Mouse (Mus musculus) mouse embryonic stem cell (cell line): ENCODE results near the gene Olfr1126.
"Not testable (repeated sequence)": the region's sequence is repeated elsewhere in the genome, so short reads cannot be mapped to it uniquely, and the experiment has no call there.

Source experiments
- in situ Hi-C, 2 experiments: fragments of 300-500 bp; cut with MboI; formaldehyde crosslinking; loops; 1 replicate in 1 of 2; 3 replicates in 1 of 2; pipeline ENCODE4 v1.14.3; 2019 to 2020; ENCODE audit warnings: low sequenced_read_pairs in 2 of 2, low pct_unique_long_range_greater_than_20kb in 1 of 2, mixed read lengths in 1 of 2; ENCODE audit not compliant: unreplicated experiment in 1 of 2

Olfr1126 gene

DNA sequence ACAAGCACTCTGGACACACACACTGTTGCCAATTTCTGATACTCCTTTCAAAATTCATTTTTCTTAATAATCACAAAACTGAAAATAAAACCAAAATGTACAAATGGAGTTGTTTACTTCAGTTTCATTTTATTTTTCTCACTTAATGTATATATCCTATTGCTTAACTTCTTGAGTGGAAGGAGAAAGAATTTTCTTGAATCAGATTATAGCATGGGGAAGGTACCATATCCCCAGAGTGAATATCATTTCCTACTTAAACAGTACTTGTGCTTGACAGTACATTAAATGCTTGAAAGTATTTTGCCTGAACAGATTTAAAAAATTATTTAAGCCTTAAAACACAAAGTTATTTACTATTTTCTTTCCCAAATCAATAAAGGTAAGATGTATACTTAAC lies at the start of gene Olfr1126:
Olfr1126 (plus strand) TSS at position 301 of the 400 bp plus-strand sequence.
- in situ Hi-C loops = no loop called here

DNA sequence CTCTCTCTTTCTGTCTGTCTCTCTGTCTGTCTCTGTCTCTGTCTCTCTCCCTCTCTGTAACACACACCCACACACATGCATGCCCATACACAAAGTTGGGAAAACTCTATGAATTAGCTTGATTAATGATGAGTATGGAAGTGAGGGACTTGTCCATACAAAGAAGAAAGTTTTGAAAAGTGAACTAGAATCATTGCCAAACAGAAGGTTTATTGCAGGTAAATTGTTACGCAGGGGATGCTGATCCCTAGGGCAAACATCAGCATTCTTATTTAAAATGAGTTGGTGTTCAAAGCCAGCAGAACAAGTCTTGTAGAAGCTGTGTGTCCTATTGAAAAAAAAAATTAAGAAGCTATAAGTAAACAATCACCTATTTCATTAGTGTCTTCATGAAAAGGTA lies 37.4 kb upstream of the Olfr1126 start, which contains the start of gene Olfr1123:
Olfr1123 (plus strand) TSS at position 301 of the 400 bp plus-strand sequence.
- in situ Hi-C loops = no loop called here

DNA sequence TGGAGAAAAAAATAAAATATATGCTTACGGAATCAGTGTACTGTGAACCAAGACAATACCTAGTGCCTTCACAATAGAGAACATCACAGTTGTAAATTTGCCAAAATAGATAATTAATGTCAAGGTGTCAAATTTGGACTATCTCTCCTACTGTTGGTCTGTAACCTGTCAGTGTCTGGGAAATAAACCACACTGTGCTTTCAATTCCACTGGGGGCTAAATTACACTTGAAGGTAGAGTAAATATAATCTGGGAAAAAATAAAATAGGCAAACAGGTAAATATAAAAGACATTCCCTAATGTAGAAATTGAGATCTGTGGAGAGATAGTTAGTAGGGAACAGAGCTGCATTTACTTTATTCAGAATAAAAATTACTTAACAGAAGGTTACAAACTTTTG lies 23.8 kb upstream of the Olfr1126 start, which contains the start of gene Olfr1124:
Olfr1124 (plus strand) TSS at position 301 of the 400 bp plus-strand sequence.
- in situ Hi-C loops = no loop called here

DNA sequence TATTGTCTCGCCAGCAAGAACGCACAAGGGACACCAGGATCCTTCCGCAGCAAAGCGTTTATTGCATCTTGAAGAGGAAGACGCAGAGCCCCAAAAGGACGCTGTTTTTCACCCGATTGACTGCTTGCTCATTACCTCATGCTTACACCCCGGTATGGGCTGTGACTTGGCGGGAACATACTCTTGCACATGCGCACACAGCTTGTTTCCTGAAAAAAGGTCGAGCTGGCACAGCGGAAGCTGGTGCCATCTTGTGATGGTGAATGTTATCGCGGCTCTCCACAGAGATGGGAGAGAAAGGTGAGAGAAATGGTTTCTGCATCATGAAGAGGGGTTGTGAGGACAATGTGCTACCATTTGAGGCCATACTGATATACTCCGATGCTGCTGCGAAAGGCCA lies 16.0 kb upstream of the Olfr1126 start:
- in situ Hi-C loops = no loop called here

DNA sequence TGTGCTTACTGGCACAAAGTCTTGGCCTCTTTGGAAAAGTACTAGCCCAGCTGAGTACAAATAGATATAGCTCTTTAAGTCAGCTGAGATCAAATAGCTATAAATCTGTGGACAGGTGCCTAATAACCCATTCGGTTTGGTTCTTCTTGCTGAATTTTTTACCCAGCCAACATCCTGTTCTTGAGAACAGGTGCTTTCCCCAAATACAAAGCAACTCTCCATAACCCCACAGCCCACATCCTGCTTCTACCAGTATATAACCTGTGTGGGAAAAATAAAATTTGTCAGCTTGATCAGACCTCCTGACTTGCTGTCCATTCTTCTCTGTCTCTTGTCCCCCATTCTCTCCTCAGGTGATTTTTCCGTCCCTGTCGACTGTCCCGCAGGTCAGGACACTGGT lies 8.0 kb downstream of the Olfr1126 start:
- in situ Hi-C loops = no loop called here

DNA sequence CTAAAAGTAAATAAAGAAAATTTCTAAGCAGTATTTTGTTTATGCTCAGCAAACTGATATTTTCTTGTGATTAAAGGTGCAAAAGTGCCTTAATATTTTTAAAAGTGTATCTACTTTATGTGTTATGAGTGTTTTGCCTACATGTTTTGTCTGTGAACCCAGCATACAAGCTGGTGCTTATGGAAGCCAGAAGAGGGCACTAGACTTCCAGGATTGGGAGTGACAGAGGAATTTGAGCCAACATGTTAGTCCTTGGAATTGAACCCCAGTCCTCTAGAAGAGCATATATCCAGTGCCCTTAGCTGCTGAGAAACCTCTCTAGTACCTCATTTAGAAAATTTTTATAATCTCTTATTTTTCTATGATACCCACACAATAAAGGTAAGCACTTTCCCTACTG lies 26.4 kb downstream of the Olfr1126 start:
- in situ Hi-C loops = loop anchor here in 1 of 2 experiments (5.0 kb wide), 1 partner anchor 37 kb away; no protein-coding TSS in a partner anchor

DNA sequence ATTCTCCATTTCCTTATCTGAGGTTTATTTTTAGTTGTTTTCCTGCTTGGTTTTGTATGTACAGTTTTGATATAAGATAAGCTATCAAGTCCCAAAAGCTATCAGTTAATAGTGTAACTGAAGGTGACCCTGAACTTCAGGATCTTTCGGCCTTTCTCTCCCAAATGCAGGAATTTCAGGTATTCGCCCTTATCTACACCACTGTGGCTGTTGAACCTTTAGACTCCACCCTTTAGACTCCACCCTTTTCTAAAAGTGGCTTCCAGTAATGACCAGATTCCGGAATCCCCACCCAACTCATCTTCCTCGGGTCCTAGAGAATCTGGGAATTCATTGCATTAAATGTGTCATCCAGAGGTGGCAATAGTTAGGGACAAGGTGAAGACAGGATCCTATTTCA lies 27.4 kb downstream of the Olfr1126 start:
- in situ Hi-C loops = loop anchor here in 1 of 2 experiments (5.0 kb wide), 1 partner anchor 36 kb away; no protein-coding TSS in a partner anchor

DNA sequence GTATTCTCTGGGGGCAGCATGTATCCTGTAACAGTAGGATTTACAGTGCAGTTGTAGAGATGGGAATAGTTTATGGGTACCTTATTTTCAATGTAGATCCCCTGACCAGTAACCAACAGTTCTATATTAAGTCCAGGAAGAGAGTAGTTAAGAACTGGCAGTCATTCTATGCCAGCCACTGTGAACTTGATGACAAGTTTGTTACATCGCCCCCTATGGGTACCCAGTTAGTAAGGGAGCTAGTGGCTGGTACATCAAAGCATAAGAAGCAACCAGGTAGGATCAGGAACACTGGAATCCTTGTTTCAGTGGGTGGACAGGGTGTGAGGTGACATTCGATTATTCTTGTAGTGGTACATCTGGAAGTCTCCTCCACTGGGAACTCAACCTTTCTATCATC lies 28.5 kb downstream of the Olfr1126 start:
- in situ Hi-C loops = loop anchor here in 1 of 2 experiments (5.0 kb wide), 1 partner anchor 35 kb away; no protein-coding TSS in a partner anchor

DNA sequence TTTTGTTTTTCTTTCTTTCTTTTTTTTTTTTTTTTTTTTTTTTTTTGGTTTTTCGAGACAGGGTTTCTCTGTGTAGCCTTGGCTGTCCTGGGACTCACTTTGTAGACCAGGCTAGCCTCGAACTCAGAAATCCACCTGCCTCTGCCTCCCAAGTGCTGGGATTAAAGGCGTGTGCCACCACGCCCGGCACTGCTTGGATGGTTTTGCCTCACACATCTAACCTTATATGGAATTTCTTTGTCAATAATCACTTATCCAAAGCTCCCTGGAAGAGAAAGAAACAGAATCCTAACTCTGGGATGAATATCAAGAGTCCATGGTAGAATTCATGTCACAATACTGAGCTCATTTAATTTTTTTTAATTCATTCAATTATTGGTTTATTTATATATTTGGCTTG lies 43.2 kb downstream of the Olfr1126 start, which contains the start of gene Pramel7:
Pramel7 (minus strand) TSS at position 101 of the 400 bp plus-strand sequence.
- in situ Hi-C loops = not testable (repeated sequence)

DNA sequence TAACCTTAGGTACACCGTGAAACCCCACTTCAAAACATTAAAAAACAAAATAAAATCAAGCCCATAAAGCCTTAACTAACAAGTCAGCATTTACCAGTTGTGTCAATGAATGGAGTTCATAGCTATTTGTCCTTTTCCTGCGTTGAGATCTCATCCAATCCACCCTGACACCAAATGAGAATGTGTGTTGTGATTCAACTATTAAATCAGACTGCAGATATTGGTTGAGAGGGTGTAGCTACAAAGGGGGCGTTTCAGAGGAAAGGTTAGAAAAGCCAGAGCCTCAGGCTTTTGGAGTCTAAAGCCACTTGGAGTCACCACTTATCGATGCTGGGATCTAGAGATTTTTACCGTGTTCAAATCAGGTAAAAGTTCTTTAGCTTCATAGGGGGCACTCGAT lies 52.5 kb downstream of the Olfr1126 start, which contains the start of gene Pramel6:
Pramel6 (plus strand) TSS at position 301 of the 400 bp plus-strand sequence.
- in situ Hi-C loops = no loop called here
